Mouse (Mus musculus) hindbrain, embryonic 14.5 days (tissue): ENCODE data around the gene Ppp6r3. TPM values are rescaled to one million over a fixed set of nuclear protein-coding genes. Genes with fewer than 3 reads are reported as not detected.

Experiments used
- ATAC-seq: fragments of 200-750 bp; cut with Nextera tagmentation; 2 replicates; pipeline ENCODE4 v1.8.0; 2017; ENCODE audit warnings: moderate number of reproducible peaks, mild to moderate bottlenecking, moderate TSS enrichment, moderate library complexity; ENCODE audit not compliant: low FRiP score
- DNase-seq: peaks from one replicate; pipeline ENCODE4 v3.0.0-alpha.2; 2015; ENCODE audit warnings: low spot score
- H3K27ac ChIP-seq: fragments of 300-500 bp; sonication (generic); 2 replicates; pipeline ENCODE4 v1.5.1; 2014; ENCODE audit warnings: mild to moderate bottlenecking, moderate library complexity
- H3K27me3 ChIP-seq: fragments of 300-500 bp; sonication (generic); 2 replicates; pipeline ENCODE4 v1.6.1; 2014; ENCODE audit warnings: mild to moderate bottlenecking, low read length, mixed read lengths; ENCODE audit not compliant: control insufficient read depth, insufficient read depth
- H3K36me3 ChIP-seq: fragments of 300-500 bp; sonication (generic); replicated peaks from 2 replicates; pipeline ENCODE4 v1.6.1; 2014; ENCODE audit not compliant: control insufficient read depth, insufficient read depth
- H3K4me1 ChIP-seq: fragments of 300-500 bp; sonication (generic); replicated peaks from 2 replicates; pipeline ENCODE4 v1.6.1; 2014; ENCODE audit warnings: antibody characterized with exemption, low read length, mixed read lengths; ENCODE audit not compliant: control insufficient read depth, insufficient read depth
- H3K4me2 ChIP-seq: fragments of 300-500 bp; sonication (generic); replicated peaks from 2 replicates; pipeline ENCODE4 v1.6.1; 2014; ENCODE audit warnings: mild to moderate bottlenecking, moderate library complexity
- H3K4me3 ChIP-seq: fragments of 300-500 bp; sonication (generic); replicated peaks from 2 replicates; pipeline ENCODE4 v1.5.1; 2014; ENCODE audit warnings: mild to moderate bottlenecking, low read length
- H3K9ac ChIP-seq: fragments of 300-500 bp; sonication (generic); 2 replicates; pipeline ENCODE4 v1.6.1; 2014
- H3K9me3 ChIP-seq: fragments of 300-500 bp; sonication (generic); 2 replicates; pipeline ENCODE4 v1.6.1; 2016; ENCODE audit warnings: low read length; ENCODE audit not compliant: control insufficient read depth
- WGBS: fragments of 180-500 bp; shearing (Covaris S2); extraction: QIAGEN DNeasy Blood & Tissue Kit; methylation state at CpG from one replicate; pipeline ENCODE4 v1.1.7; 2014; 5-methylcytosine and 5-hydroxymethylcytosine counted together
- polyA plus RNA-seq: library from polyadenylated mRNA; unstranded; fragments of >200 nt; fragmentation: Nextera tagmentation; extraction: Ambion mirVana; gene quantifications from 2 replicates; pipeline ENCODE4 v1.2.1, GENCODE M21; 2014

Gene Ppp6r3
- 59.9 and 69.8 TPM in 2 replicates for polyA plus RNA-seq

- no peaks in the 10 kb centered on the region for H3K27me3 ChIP-seq
- WGBS: under 1% methylated on average over 50 of the region's 51 CpGs
- H3K27ac ChIP-seq: peak within 1 kb of the TSS; percentile 94
- H3K4me1 ChIP-seq: peaks cover 21% of the 10 kb centered on the region
- peak within 1 kb of the TSS; percentile 85 for H3K9ac ChIP-seq
- DNase-seq (peak; percentile 98), ATAC-seq (peak; percentile 96)
- no peaks in the 10 kb centered on the region for H3K36me3 ChIP-seq
- H3K9me3 ChIP-seq: no peaks in the 10 kb centered on the region
- peak within 1 kb of the TSS; percentile 93 for H3K4me3 ChIP-seq
- peak within 1 kb of the TSS; percentile 83 for H3K4me2 ChIP-seq
Observed at GRCm38 (mm10) chr19:3575632-3576384, at the start of gene Ppp6r3. Gene Ppp6r3 (minus strand): TSS chr19:3575749.

- Histone ChIP-seq H3K9ac (no peak overlapping the region), H3K27me3 (no peaks in the 10 kb centered on the region), H3K36me3 (peaks cover 13% of the 10 kb centered on the region; the same call in 1 of the 2 replicates), H3K4me3 (no peak overlapping the region), H3K4me2 (no peak overlapping the region), H3K4me1 (no peaks in the 10 kb centered on the region), H3K27ac (no peak overlapping the region), H3K9me3 (no peaks in the 10 kb centered on the region)
- no peak for DNase-seq
- 87% methylated on average over 7 of the region's 7 CpGs for WGBS
- no peak for ATAC-seq
Observed at GRCm38 (mm10) chr19:3625111-3625510, 49.6 kb upstream of the Ppp6r3 start.

- no peaks in the 10 kb centered on the region for H3K4me1 ChIP-seq
- no peaks in the 10 kb centered on the region for H3K9me3 ChIP-seq
- 64% methylated on average over 5 of the region's 5 CpGs for whole genome bisulfite sequencing
- DNase-seq (no peak), ATAC-seq (no peak)
- no peak overlapping the region for H3K4me2 ChIP-seq
- peaks cover 22% of the 10 kb centered on the region for H3K36me3 ChIP-seq
- H3K4me3 ChIP-seq: no peak overlapping the region
- no peak overlapping the region for H3K27ac ChIP-seq
- no peaks in the 10 kb centered on the region for H3K27me3 ChIP-seq
- H3K9ac ChIP-seq: no peak overlapping the region
Observed at GRCm38 (mm10) chr19:3623824-3624223, 48.3 kb upstream of the Ppp6r3 start.

- H3K4me1 ChIP-seq: no peaks in the 10 kb centered on the region
- H3K4me2 ChIP-seq: no peak overlapping the region
- no peak overlapping the region for H3K9ac ChIP-seq
- no peaks in the 10 kb centered on the region for H3K27me3 ChIP-seq
- 98% methylated on average over 4 of the region's 4 CpGs for WGBS
- peaks cover 22% of the 10 kb centered on the region for H3K36me3 ChIP-seq
- H3K9me3 ChIP-seq: no peaks in the 10 kb centered on the region
- H3K27ac ChIP-seq: no peak overlapping the region
- no peak overlapping the region for H3K4me3 ChIP-seq
- DNase-seq (no peak), ATAC-seq (no peak)
Observed at GRCm38 (mm10) chr19:3623294-3623693, 47.7 kb upstream of the Ppp6r3 start.

GRCm38 (mm10) chr19:3620871-3621270 lies 45.3 kb upstream of the Ppp6r3 start:
- Histone ChIP-seq H3K4me3 (no peak overlapping the region), H3K4me1 (no peaks in the 10 kb centered on the region), H3K9me3 (no peaks in the 10 kb centered on the region), H3K36me3 (peaks cover 16% of the 10 kb centered on the region), H3K4me2 (no peak overlapping the region), H3K9ac (no peak overlapping the region), H3K27me3 (no peaks in the 10 kb centered on the region), H3K27ac (no peak overlapping the region)
- WGBS: 92% methylated on average over 10 of the region's 10 CpGs
- ATAC-seq: no peak
- no peak for DNase-seq

- Histone ChIP-seq H3K27ac (no peak overlapping the region), H3K4me2 (no peak overlapping the region), H3K9me3 (no peaks in the 10 kb centered on the region), H3K4me3 (no peak overlapping the region), H3K27me3 (no peaks in the 10 kb centered on the region), H3K4me1 (no peaks in the 10 kb centered on the region), H3K9ac (no peak overlapping the region), H3K36me3 (peaks cover 28% of the 10 kb centered on the region)
- DNase-seq (no peak), ATAC-seq (no peak)
- WGBS: 93% methylated on average over 2 of the region's 2 CpGs
Observed at GRCm38 (mm10) chr19:3619359-3619758, 43.8 kb upstream of the Ppp6r3 start.

GRCm38 (mm10) chr19:3613991-3614390 lies 38.4 kb upstream of the Ppp6r3 start:
- DNase-seq: no peak
- H3K9ac ChIP-seq: no peak overlapping the region
- no peak for ATAC-seq
- H3K27ac ChIP-seq: no peak overlapping the region
- no peaks in the 10 kb centered on the region for H3K27me3 ChIP-seq
- H3K4me1 ChIP-seq: no peaks in the 10 kb centered on the region
- no peak overlapping the region for H3K4me2 ChIP-seq
- WGBS: 96% methylated on average over 10 of the region's 10 CpGs
- H3K36me3 ChIP-seq: peaks cover 23% of the 10 kb centered on the region
- no peak overlapping the region for H3K4me3 ChIP-seq
- H3K9me3 ChIP-seq: no peaks in the 10 kb centered on the region

- no peak overlapping the region for H3K4me3 ChIP-seq
- WGBS: 92% methylated on average over 4 of the region's 4 CpGs
- ATAC-seq: no peak
- no peaks in the 10 kb centered on the region for H3K9me3 ChIP-seq
- H3K36me3 ChIP-seq: peaks cover 23% of the 10 kb centered on the region
- H3K27ac ChIP-seq: no peak overlapping the region
- H3K4me2 ChIP-seq: no peak overlapping the region
- DNase-seq: no peak
- H3K4me1 ChIP-seq: no peaks in the 10 kb centered on the region
- H3K27me3 ChIP-seq: no peaks in the 10 kb centered on the region
- no peak overlapping the region for H3K9ac ChIP-seq
Observed at GRCm38 (mm10) chr19:3612534-3613273, 37.2 kb upstream of the Ppp6r3 start.

GRCm38 (mm10) chr19:3611730-3612129 lies 36.2 kb upstream of the Ppp6r3 start:
- WGBS: 88% methylated on average over 8 of the region's 8 CpGs
- Histone ChIP-seq H3K27me3 (no peaks in the 10 kb centered on the region), H3K27ac (no peak overlapping the region), H3K4me1 (no peaks in the 10 kb centered on the region), H3K4me3 (no peak overlapping the region), H3K36me3 (peaks cover 23% of the 10 kb centered on the region), H3K4me2 (no peak overlapping the region), H3K9me3 (no peaks in the 10 kb centered on the region), H3K9ac (no peak overlapping the region)
- DNase-seq: no peak
- no peak for ATAC-seq
